Mouse (Mus musculus): ENCODE measurements around the gene Gm34302.
"Not testable (repeated sequence)": the region's sequence is repeated elsewhere in the genome, so short reads cannot be mapped to it uniquely, and the experiment has no call there.

Gm34302 gene
- long read RNA-seq, experiment 1: 0 reads
- long read RNA-seq, experiment 2: 0 reads

GRCm38 (mm10) chr3:63483726-63484125 is at the start of gene Gm34302:
Gm34302 (minus strand) TSS chr3:63483879.
- intact Hi-C loops (cut with DNase I): no loop called here

- intact Hi-C loops (cut with DNase I): loop anchor here (10.0 kb wide), 1 partner anchor 607 kb away; no protein-coding TSS in a partner anchor
Observed at GRCm38 (mm10) chr3:63531847-63532246, 48.2 kb upstream of the Gm34302 start.

DNA sequence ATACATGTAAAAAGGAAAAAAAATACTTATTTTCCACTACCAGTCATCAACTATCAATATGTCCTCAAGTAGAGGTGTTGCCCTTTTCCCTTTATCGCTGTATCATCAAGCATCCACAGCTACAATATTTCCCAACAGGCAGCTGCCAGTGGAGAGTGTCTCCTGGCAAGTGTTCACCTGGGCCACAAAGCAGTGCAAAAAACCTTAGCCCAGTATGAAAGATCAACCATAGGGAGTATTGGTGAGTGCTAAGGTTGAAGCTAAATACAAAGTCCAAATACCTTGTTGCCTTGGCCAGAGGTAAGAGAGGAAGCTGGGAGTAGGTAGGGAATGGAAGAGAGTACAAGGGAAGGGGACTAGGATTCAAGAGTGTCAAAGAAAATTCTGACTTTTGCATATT is 34.0 kb upstream of the Gm34302 start:
- intact Hi-C loops (cut with DNase I): no loop called here

DNA sequence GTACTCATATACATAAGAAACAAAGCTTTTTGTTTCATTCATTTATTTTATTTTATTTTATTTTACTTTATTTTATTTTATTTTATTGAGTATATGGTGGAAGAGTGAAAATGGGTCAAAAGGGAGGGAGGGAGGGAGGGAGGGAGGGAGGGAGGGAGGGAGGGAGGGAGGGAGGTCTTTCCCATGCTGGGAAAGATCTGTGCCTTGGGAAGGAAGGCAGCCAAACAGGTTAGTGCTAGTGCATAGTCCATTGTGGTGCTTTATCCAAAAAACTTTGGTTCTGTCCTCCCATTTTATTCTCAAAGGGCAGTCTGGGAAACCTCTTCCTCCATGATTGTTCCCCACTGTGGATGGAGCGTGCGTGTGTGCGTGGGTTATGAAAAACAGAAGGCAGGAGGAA is 32.6 kb upstream of the Gm34302 start:
- intact Hi-C loops (cut with DNase I): not testable (repeated sequence)

DNA sequence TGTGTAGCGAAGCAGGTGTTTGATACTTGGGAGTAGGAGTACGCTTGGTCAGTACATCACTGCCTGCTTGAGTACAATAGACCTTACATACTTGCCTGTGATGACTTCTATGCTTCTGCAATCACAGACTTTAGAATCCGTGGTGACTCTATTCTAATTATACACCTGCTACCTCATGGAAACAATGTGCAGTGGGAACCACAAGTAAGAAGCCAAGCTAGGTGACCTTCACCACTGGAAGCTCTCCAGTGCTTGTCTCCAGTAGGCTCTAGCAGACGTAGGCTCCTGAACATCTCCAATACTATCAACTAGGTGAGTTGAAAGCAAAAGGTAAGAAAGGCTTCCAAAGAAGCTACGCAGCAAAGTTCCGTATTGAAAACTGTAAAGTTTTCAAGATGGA is 27.6 kb upstream of the Gm34302 start:
- intact Hi-C loops (cut with DNase I): no loop called here

GRCm38 (mm10) chr3:63509484-63509883 is 25.8 kb upstream of the Gm34302 start:
- intact Hi-C loops (cut with DNase I): no loop called here

DNA sequence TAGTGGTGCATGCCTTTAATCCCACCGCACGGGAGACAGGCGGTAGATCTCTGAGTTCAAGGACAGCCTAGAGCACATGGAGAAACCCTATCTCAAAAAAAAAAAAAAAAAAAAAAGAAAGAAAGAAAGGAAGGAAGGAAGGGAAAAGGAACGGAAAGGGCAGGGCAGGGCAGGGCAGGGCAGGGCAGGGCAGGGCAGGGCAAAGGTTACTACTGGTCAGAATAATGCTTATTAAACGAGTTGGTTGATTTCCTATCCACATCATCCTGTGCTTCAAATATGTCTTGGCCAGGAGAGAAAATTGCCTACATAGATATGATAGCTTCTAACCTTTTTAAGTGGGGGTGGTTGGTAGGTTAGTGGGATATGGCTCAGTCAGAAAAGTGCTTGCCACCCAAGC is 25.2 kb upstream of the Gm34302 start:
- intact Hi-C loops (cut with DNase I): no loop called here

GRCm38 (mm10) chr3:63504433-63504832 is 20.8 kb upstream of the Gm34302 start:
- intact Hi-C loops (cut with DNase I): no loop called here

- intact Hi-C loops (cut with DNase I): no loop called here
Observed at GRCm38 (mm10) chr3:63494625-63495382, 11.1 kb upstream of the Gm34302 start.

- intact Hi-C loops (cut with DNase I): no loop called here
Observed at GRCm38 (mm10) chr3:63493563-63493962, 9.9 kb upstream of the Gm34302 start.

DNA sequence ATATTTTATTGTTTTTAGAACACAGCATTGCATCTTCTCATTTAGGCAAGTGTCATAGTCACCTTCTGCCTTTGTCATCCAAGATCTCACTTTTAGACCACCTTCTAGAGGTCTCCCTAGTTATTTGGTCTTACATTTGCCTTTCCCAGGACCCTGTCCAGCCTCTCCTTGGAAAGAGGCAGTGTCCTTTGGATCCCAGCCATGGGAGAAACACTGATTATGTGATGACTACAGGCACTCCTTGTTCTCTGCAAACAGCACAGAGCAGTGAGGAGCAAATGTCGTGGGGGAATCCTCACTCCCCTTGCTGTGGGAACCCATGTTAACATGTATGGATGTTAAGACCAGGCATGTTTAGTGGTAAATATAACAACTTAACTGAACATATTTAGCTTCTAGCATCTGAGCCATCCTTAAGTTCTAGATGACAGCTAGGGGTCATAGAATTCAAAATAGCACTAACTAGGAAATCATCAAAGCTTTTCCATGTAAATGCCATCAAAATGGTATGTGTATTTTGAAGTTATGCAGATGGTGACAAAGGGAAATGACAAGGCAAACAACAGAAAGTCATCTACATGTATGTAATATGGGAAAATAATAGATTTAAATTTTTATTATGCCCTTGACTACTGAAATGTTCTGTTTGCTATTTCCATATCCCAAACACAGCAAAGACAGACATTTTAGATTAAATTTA is 43.1 kb downstream of the Gm34302 start:
- intact Hi-C loops (cut with DNase I): no loop called here

- intact Hi-C loops (cut with DNase I): no loop called here
Observed at GRCm38 (mm10) chr3:63439738-63440137, 43.9 kb downstream of the Gm34302 start.

GRCm38 (mm10) chr3:63438898-63439297 is 44.8 kb downstream of the Gm34302 start:
- intact Hi-C loops (cut with DNase I): no loop called here
